Comparison of ENCODE assay signal across 8 mouse cellular contexts in the genomic region with DNA sequence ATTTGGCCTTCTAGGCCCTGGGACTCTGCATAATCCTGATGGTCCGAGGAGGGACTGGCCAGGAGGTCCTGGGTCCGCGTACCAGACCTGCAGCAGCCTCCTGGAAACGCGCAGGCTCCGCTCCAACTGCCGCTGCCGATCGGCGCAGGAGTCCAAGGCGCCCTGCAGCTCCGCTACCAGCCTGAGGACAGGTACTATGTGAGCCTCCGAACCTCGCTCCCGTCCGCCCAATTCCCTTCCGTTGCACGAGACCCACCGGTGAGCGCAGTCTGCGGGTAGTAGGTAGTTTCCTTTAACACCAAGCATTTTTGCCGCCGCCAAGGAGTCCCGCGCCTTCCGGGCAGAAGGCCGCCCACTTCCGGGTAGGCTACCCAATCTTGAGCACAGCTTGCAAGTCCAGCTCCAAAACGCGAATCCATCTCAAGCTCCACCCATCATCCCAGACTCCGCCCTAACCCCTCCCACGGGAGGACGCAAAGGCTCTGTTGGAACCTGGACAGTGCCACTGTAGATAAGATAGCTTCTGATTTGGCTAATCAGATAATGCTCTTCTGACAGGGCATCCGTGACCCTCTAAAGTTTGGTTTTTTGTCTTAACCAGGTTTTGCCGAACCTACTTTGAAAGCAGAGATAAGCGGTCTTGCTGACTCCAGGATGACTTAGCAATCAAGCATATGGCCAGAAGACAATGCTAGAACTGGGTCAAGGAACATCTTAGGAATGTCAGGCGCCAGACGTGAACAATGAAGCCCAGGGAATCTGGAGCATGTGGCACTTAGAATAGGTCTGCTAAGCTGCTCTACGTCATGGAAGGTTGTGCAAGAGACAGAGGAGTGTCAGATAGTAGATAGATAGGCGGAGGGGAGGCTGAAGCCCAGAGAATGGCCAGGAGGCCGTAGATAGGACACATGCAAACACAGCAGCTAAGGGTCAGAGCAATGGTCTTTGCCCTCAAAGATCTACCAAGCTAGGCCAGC. TPM values are rescaled to one million over a fixed set of nuclear protein-coding genes. Genes with fewer than 3 reads are reported as not detected.
DNase-seq lines count a peak whose midpoint lies in the region; ATAC-seq and TF ChIP-seq lines count a peak whose summit lies in the region.

A gene (minus strand): TSS at position 417 of the 977 bp plus-strand sequence.

- no peak for TF ChIP-seq CTCF in stomach, postnatal 0 days (IDR thresholded peaks at IDR 0.05; ENCODE audit: low read depth)

- H3K9me3 ChIP-seq in forebrain, embryonic 13.5 days (replicated peaks), result no peaks in the 10 kb centered on the region
- no peaks in the 10 kb centered on the region for H3K9me3 ChIP-seq in liver, embryonic 16.5 days (replicated peaks; ENCODE audit: control insufficient read depth, low read length)
- H3K9me3 ChIP-seq in neural tube, embryonic 12.5 days, result no peaks in the 10 kb centered on the region
- no peaks in the 10 kb centered on the region for H3K9me3 ChIP-seq in stomach, postnatal 0 days (ENCODE audit: control insufficient read depth, low read length)

- H3K4me1 ChIP-seq in forebrain, embryonic 13.5 days, result peaks cover 18% of the 10 kb centered on the region
- peaks cover 38% of the 10 kb centered on the region for H3K4me1 ChIP-seq in liver, embryonic 16.5 days (ENCODE audit: control insufficient read depth, low read depth, low read length)
- H3K4me1 ChIP-seq in neural tube, embryonic 12.5 days, result peaks cover 11% of the 10 kb centered on the region
- H3K4me1 ChIP-seq in stomach, postnatal 0 days (replicated peaks; ENCODE audit: control insufficient read depth, insufficient read depth), result peaks cover 9% of the 10 kb centered on the region

- peak; percentile 95 for ATAC-seq in cerebellum, adult (ENCODE audit: insufficient number of reproducible peaks, low FRiP score, low TSS enrichment)
- ATAC-seq in forebrain, embryonic 13.5 days, result peak; percentile 96
- peak; percentile 92 for ATAC-seq in liver, embryonic 16.5 days (ENCODE audit: low read depth)
- peak; percentile 94 for ATAC-seq in neural tube, embryonic 12.5 days (ENCODE audit: low FRiP score, low read depth)
- peak; percentile 93 for ATAC-seq in stomach, postnatal 0 days (ENCODE audit: low FRiP score, low TSS enrichment)

- peak; percentile 94 for DNase-seq in ES-CJ7 (ENCODE audit: low read depth, low spot score)
- DNase-seq in heart, postnatal 10 days, result peak; percentile 93 to 95
- DNase-seq in large intestine, adult 2 months (ENCODE audit: low read depth, low spot score), result peak; percentile 90
- peak; percentile 94 for DNase-seq in stomach, postnatal 0 days (ENCODE audit: low spot score)

- H3K27me3 ChIP-seq in forebrain, embryonic 13.5 days, result no peaks in the 10 kb centered on the region
- H3K27me3 ChIP-seq in liver, embryonic 16.5 days (ENCODE audit: control insufficient read depth, insufficient read depth, low read depth, low read length), result no peaks in the 10 kb centered on the region
- no peaks in the 10 kb centered on the region for H3K27me3 ChIP-seq in neural tube, embryonic 12.5 days (replicated peaks)
- no peaks in the 10 kb centered on the region for H3K27me3 ChIP-seq in stomach, postnatal 0 days (ENCODE audit: control insufficient read depth, insufficient read depth, low read length)

- intact Hi-C loops in heart, postnatal 10 days (cut with DNase I), result no loop called here

- peak within 1 kb of the TSS; percentile 81 for H3K9ac ChIP-seq in forebrain, embryonic 13.5 days
- peak within 1 kb of the TSS; percentile 90 for H3K9ac ChIP-seq in liver, embryonic 16.5 days (ENCODE audit: low read depth, low read length)
- H3K9ac ChIP-seq in neural tube, embryonic 12.5 days, result peak within 1 kb of the TSS; percentile 75
- peak within 1 kb of the TSS; percentile 79 for H3K9ac ChIP-seq in stomach, postnatal 0 days (ENCODE audit: low read length)

- no peak for TF ChIP-seq EP300 in stomach, postnatal 0 days (optimal IDR thresholded peaks at IDR 0.05)

- H3K4me2 ChIP-seq in forebrain, embryonic 13.5 days, result peak within 1 kb of the TSS; percentile 82
- peak within 1 kb of the TSS; percentile 86 for H3K4me2 ChIP-seq in liver, embryonic 16.5 days (ENCODE audit: low read depth, low read length)
- peak within 1 kb of the TSS; percentile 94 for H3K4me2 ChIP-seq in neural tube, embryonic 12.5 days (replicated peaks)
- peak within 1 kb of the TSS; percentile 90 for H3K4me2 ChIP-seq in stomach, postnatal 0 days (replicated peaks; ENCODE audit: low read depth)

- WGBS in forebrain, embryonic 13.5 days, result 6% methylated on average over 41 of the region's 41 CpGs
- 4% methylated on average over 41 of the region's 41 CpGs for WGBS in large intestine, adult 2 months
- WGBS in liver, embryonic 16.5 days (ENCODE audit: insufficient replicate concordance), result under 1% methylated on average over 41 of the region's 41 CpGs
- WGBS in neural tube, embryonic 12.5 days, result 5% methylated on average over 41 of the region's 41 CpGs
- 3% methylated on average over 41 of the region's 41 CpGs for WGBS in stomach, postnatal 0 days

- peak within 1 kb of the TSS; percentile 84 for H3K4me3 ChIP-seq in forebrain, embryonic 13.5 days
- peak within 1 kb of the TSS; percentile 90 for H3K4me3 ChIP-seq in liver, embryonic 16.5 days (ENCODE audit: low read depth, low read length)
- H3K4me3 ChIP-seq in neural tube, embryonic 12.5 days, result peak within 1 kb of the TSS; percentile 73
- H3K4me3 ChIP-seq in stomach, postnatal 0 days (ENCODE audit: low read depth, low read length), result peak within 1 kb of the TSS; percentile 74

- H3K36me3 ChIP-seq in forebrain, embryonic 13.5 days (ENCODE audit: poor library complexity, severe bottlenecking), result peaks cover 63% of the 10 kb centered on the region
- H3K36me3 ChIP-seq in liver, embryonic 16.5 days (ENCODE audit: control insufficient read depth, insufficient read depth), result peaks cover 56% of the 10 kb centered on the region
- H3K36me3 ChIP-seq in neural tube, embryonic 12.5 days, result peaks cover 56% of the 10 kb centered on the region
- H3K36me3 ChIP-seq in stomach, postnatal 0 days (ENCODE audit: control insufficient read depth, insufficient read depth, low read length), result peaks cover 9% of the 10 kb centered on the region; the same call in 1 of the 2 replicates

- H3K27ac ChIP-seq in forebrain, embryonic 13.5 days, result peak within 1 kb of the TSS; percentile 40; the same call in 1 of the 2 replicates
- peak within 1 kb of the TSS; percentile 95 for H3K27ac ChIP-seq in liver, embryonic 16.5 days (ENCODE audit: low read length)
- no peak within 1 kb of the TSS for H3K27ac ChIP-seq in neural tube, embryonic 12.5 days
- H3K27ac ChIP-seq in stomach, postnatal 0 days (replicated peaks), result peak within 1 kb of the TSS; percentile 77

RNA-seq across cellular contexts. Expression of the gene that starts here (rescaled TPM):
- polyA plus RNA-seq in forebrain, embryonic 13.5 days (2015; fragmentation: Nextera tagmentation; extraction: Ambion mirVana), result 14.8 and 15.4 TPM in 2 replicates
- total RNA-seq in heart, postnatal 10 days (2021), result 1 to 10 TPM; 3.5 to 5.0 TPM
- polyA plus RNA-seq in large intestine, adult 2 months (2012; rRNA removed), result 8.4 and 9.7 TPM in 2 replicates
- 7.1 and 7.4 TPM in 2 replicates for polyA plus RNA-seq in liver, embryonic 16.5 days (2015; fragmentation: Nextera tagmentation; extraction: Ambion mirVana)
- 13.5 and 14.2 TPM in 2 replicates for polyA plus RNA-seq in neural tube, embryonic 12.5 days (2016; fragmentation: Nextera tagmentation; extraction: Ambion mirVana)
- 4.8 and 6.1 TPM in 2 replicates for polyA plus RNA-seq in stomach, postnatal 0 days (2015; fragmentation: Nextera tagmentation; extraction: Ambion mirVana)
